Mouse (Mus musculus): ENCODE data around the gene Npdc1. TPM values are rescaled to one million over a fixed set of nuclear protein-coding genes. Genes with fewer than 3 reads are reported as not detected.

Npdc1 gene
- 100 to 1,000 TPM; 117 to 140 TPM for total RNA-seq (2021)
- long read RNA-seq, experiment 1, transcript Npdc1-202 (9 exons, 1,485 nt): major isoform, 134 of 175 reads
- long read RNA-seq, experiment 1, transcript Npdc1-205 (7 exons, 1,119 nt): minor isoform, 5 of 175 reads
- long read RNA-seq, experiment 1, partial matches to known transcripts: 23 of 175 reads
- long read RNA-seq, experiment 1, other reads (novel, unspliced or antisense): 12 of 175 reads
- long read RNA-seq, experiment 2, transcript Npdc1-202 (9 exons, 1,485 nt): major isoform, 52 of 72 reads
- long read RNA-seq, experiment 2, partial matches to known transcripts: 5 of 72 reads
- long read RNA-seq, experiment 2, other reads (novel, unspliced or antisense): 10 of 72 reads

- no peak for DNase-seq
Observed at GRCm38 (mm10) chr2:25399051-25399450, at the start of gene Npdc1. Gene Npdc1, plus strand, starts transcription at chr2:25399351.

- DNase-seq: peak; percentile 45 to 51
Observed at GRCm38 (mm10) chr2:25349499-25349898, 49.7 kb upstream of the Npdc1 start.

GRCm38 (mm10) chr2:25350701-25351100, 48.5 kb upstream of the Npdc1 start:
- no peak for DNase-seq

- DNase-seq: no peak
Observed at GRCm38 (mm10) chr2:25354211-25354610, 44.9 kb upstream of the Npdc1 start.

- DNase-seq: no peak
Observed at GRCm38 (mm10) chr2:25355419-25356066, 43.6 kb upstream of the Npdc1 start.

GRCm38 (mm10) chr2:25356208-25357079, 42.7 kb upstream of the Npdc1 start, which contains the start of gene Dpp7:
Gene Dpp7, minus strand, starts transcription at chr2:25356359.
- peak; percentile 82 to 83 for DNase-seq

- DNase-seq: no peak
Observed at GRCm38 (mm10) chr2:25359848-25360247, 39.3 kb upstream of the Npdc1 start.

GRCm38 (mm10) chr2:25363478-25364178, 35.5 kb upstream of the Npdc1 start:
- peak; percentile 33 for DNase-seq

GRCm38 (mm10) chr2:25364313-25364712, 34.8 kb upstream of the Npdc1 start:
- no peak for DNase-seq

- DNase-seq: no peak
Observed at GRCm38 (mm10) chr2:25364761-25365090, 34.4 kb upstream of the Npdc1 start.

GRCm38 (mm10) chr2:25365091-25365761, 33.9 kb upstream of the Npdc1 start, which contains the start of gene Uap1l1:
Gene Uap1l1, minus strand, starts transcription at chr2:25365682.
- DNase-seq: peak; percentile 86 to 93

GRCm38 (mm10) chr2:25369996-25370395, 29.2 kb upstream of the Npdc1 start:
- DNase-seq: no peak

- DNase-seq: peak; percentile 90
Observed at GRCm38 (mm10) chr2:25371764-25372643, 27.1 kb upstream of the Npdc1 start, which contains the start of gene Sapcd2. Gene Sapcd2, plus strand, starts transcription at chr2:25372321.

GRCm38 (mm10) chr2:25372644-25373391, 26.3 kb upstream of the Npdc1 start:
- no peak for DNase-seq

GRCm38 (mm10) chr2:25373431-25373830, 25.7 kb upstream of the Npdc1 start:
- no peak for DNase-seq

GRCm38 (mm10) chr2:25376589-25376988, 22.6 kb upstream of the Npdc1 start:
- peak; percentile 47 to 73 for DNase-seq

GRCm38 (mm10) chr2:25384492-25384891, 14.7 kb upstream of the Npdc1 start:
- no peak for DNase-seq

- DNase-seq: no peak
Observed at GRCm38 (mm10) chr2:25391266-25391665, 7.9 kb upstream of the Npdc1 start.
